Mouse (Mus musculus) spleen, adult 2 months (tissue): ENCODE measurements around the gene Rdh16f1.

ENCODE experiments used
- CTCF ChIP-seq: fragments of 200-500 bp; IDR thresholded peaks from 2 replicates; pipeline ENCODE4 v1.5.1; 2011; ENCODE audit warnings: mild to moderate bottlenecking, inconsistent platforms; ENCODE audit not compliant: insufficient read depth, insufficient read length, insufficient replicate concordance; ENCODE audit errors: extremely low read depth
- POLR2A ChIP-seq: fragments of 200-500 bp; IDR thresholded peaks from 2 replicates; pipeline ENCODE4 v1.6.1; 2011; ENCODE audit warnings: low read depth, low read length, inconsistent platforms

GRCm38 (mm10) chr10:127825386-127825785 lies 65.8 kb downstream of the Rdh16f1 start:
- TF ChIP-seq CTCF (no peak), POLR2A (no peak)
